Mouse (Mus musculus) forebrain, postnatal 0 days (tissue): ENCODE measurements around the gene Smpdl3b. TPM values are rescaled to one million over a fixed set of nuclear protein-coding genes. Genes with fewer than 3 reads are reported as not detected.
"Not testable (repeated sequence)": the region's sequence is repeated elsewhere in the genome, so short reads cannot be mapped to it uniquely, and the experiment has no call there.

Experiments used
- ATAC-seq: fragments of 200-750 bp; cut with Nextera tagmentation; 2 replicates; pipeline ENCODE4 v1.8.0; 2017; ENCODE audit warnings: mild to moderate bottlenecking, moderate library complexity
- DNase-seq: peaks from one replicate; pipeline ENCODE4 v3.0.0-alpha.2; 2015
- H3K27ac ChIP-seq: fragments of 300-500 bp; sonication (generic); 2 replicates; pipeline ENCODE4 v1.5.1; 2014; ENCODE audit warnings: low read depth, mild to moderate bottlenecking, antibody characterized with exemption, low read length, moderate library complexity, mixed read lengths
- H3K27me3 ChIP-seq: fragments of 300-500 bp; sonication (generic); 2 replicates; pipeline ENCODE4 v1.6.1; 2014; ENCODE audit warnings: mild to moderate bottlenecking, low read length, mixed read lengths; ENCODE audit not compliant: insufficient read depth
- H3K36me3 ChIP-seq: fragments of 300-500 bp; sonication (generic); 2 replicates; pipeline ENCODE4 v1.6.1; 2014; ENCODE audit warnings: mild to moderate bottlenecking, moderate library complexity; ENCODE audit not compliant: insufficient read depth
- H3K4me1 ChIP-seq: fragments of 300-500 bp; sonication (generic); 2 replicates; pipeline ENCODE4 v1.6.1; 2014; ENCODE audit warnings: antibody characterized with exemption; ENCODE audit not compliant: insufficient read depth
- H3K4me2 ChIP-seq: fragments of 300-500 bp; sonication (generic); 2 replicates; pipeline ENCODE4 v1.6.1; 2014; ENCODE audit warnings: low read depth, mild to moderate bottlenecking, moderate library complexity
- H3K4me3 ChIP-seq: fragments of 300-500 bp; sonication (generic); 2 replicates; pipeline ENCODE4 v1.5.1; 2014; ENCODE audit warnings: low read depth, low read length, mixed read lengths
- H3K9ac ChIP-seq: fragments of 300-500 bp; sonication (generic); 2 replicates; pipeline ENCODE4 v1.6.1; 2014; ENCODE audit warnings: mild to moderate bottlenecking
- H3K9me3 ChIP-seq: fragments of 300-500 bp; sonication (generic); 2 replicates; pipeline ENCODE4 v1.6.1; 2016; ENCODE audit warnings: low read length
- CTCF ChIP-seq: sonication (generic); IDR thresholded peaks from 2 replicates; pipeline ENCODE4 v1.5.1; 2016; ENCODE audit warnings: antibody characterized with exemption, control low read depth, low read depth
- WGBS: fragments of 180-500 bp; shearing (Covaris S2); extraction: QIAGEN DNeasy Blood & Tissue Kit; methylation state at CpG from one replicate; pipeline ENCODE4 v1.1.7; 2014; 5-methylcytosine and 5-hydroxymethylcytosine counted together
- polyA plus RNA-seq: library from polyadenylated mRNA; unstranded; fragments of >200 nt; fragmentation: Nextera tagmentation; extraction: Ambion mirVana; gene quantifications from 2 replicates; pipeline ENCODE4 v1.2.1, GENCODE M21; 2015
- total RNA-seq: library from RNA; depleted of rRNA; stranded (reverse); fragments of >200 nt; gene quantifications from 2 replicates; pipeline ENCODE4 v1.2.3, GENCODE M21; 2014

The Smpdl3b gene
- total and polyA plus RNA-seq, 2 experiments from 2014 or later, result 0.57 to 1.1 TPM

GRCm38 (mm10) chr4:132746911-132747517 lies 10.0 kb downstream of the Smpdl3b start:
- Histone ChIP-seq H3K4me2 (no peak overlapping the region), H3K4me1 (0 out of 2 replicates have a peak, but pooled peaks cover 8% of the 10 kb centered on the region), H3K4me3 (no peak overlapping the region), H3K27ac (no peak overlapping the region), H3K36me3 (no peaks in the 10 kb centered on the region), H3K9me3 (no peaks in the 10 kb centered on the region), H3K9ac (no peak overlapping the region), H3K27me3 (no peaks in the 10 kb centered on the region)
- TF ChIP-seq CTCF, result no peak
- 90% methylated on average over 9 of the region's 9 CpGs for whole genome bisulfite sequencing
- DNase-seq, result no peak
- ATAC-seq, result no peak

- peak overlapping the region; percentile 69 for H3K27ac ChIP-seq
- no peaks in the 10 kb centered on the region for H3K9me3 ChIP-seq
- H3K27me3 ChIP-seq, result no peaks in the 10 kb centered on the region
These were observed 12.8 kb downstream of the Smpdl3b start for GRCm38 (mm10) chr4:132743992-132744911.

DNA sequence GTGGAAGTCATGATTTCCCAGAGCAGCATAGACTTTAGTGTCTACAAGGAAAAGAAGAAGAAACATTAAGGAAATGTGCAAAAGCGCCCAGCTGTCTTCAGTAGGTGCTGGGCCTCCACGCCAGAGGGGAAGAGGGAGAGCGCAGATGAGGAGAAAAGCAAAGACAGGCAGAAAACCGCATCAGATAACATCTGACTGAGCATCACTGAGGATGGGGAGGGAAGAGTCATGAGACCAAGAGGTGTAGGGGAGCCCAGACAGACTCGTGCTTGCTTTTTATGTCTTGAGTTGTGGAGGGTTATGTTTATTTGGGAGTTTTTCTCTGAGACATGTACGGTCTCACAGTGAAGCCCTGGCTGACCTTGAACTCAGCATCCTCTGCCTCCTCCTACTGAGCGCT lies 15.6 kb downstream of the Smpdl3b start:
- no peaks in the 10 kb centered on the region for H3K27me3 ChIP-seq
- no peaks in the 10 kb centered on the region for H3K36me3 ChIP-seq
- H3K9me3 ChIP-seq, result no peaks in the 10 kb centered on the region
- H3K4me3 ChIP-seq, result no peak overlapping the region
- no peak overlapping the region for H3K4me2 ChIP-seq
- TF ChIP-seq CTCF, result no peak
- H3K27ac ChIP-seq, result no peak overlapping the region
- 94% methylated on average over 7 of the region's 7 CpGs for WGBS
- DNase-seq (no peak), ATAC-seq (no peak)
- H3K4me1 ChIP-seq, result 0 out of 2 replicates have a peak, but pooled peaks cover 8% of the 10 kb centered on the region
- H3K9ac ChIP-seq, result no peak overlapping the region

More at GRCm38 (mm10) chr4:132743992-132744911, 12.8 kb downstream of the Smpdl3b start:
- Histone ChIP-seq H3K4me2 (no peak overlapping the region), H3K4me3 (no peak overlapping the region), H3K9ac (peak overlapping the region; percentile 22; the same call in 1 of the 2 replicates), H3K4me1 (0 out of 2 replicates have a peak, but pooled peaks cover 8% of the 10 kb centered on the region), H3K36me3 (no peaks in the 10 kb centered on the region)
- ATAC-seq (peak; percentile 87), DNase-seq (peak; percentile 61)
- 51% methylated on average over 11 of the region's 11 CpGs for WGBS
- TF ChIP-seq CTCF, result no peak

DNA sequence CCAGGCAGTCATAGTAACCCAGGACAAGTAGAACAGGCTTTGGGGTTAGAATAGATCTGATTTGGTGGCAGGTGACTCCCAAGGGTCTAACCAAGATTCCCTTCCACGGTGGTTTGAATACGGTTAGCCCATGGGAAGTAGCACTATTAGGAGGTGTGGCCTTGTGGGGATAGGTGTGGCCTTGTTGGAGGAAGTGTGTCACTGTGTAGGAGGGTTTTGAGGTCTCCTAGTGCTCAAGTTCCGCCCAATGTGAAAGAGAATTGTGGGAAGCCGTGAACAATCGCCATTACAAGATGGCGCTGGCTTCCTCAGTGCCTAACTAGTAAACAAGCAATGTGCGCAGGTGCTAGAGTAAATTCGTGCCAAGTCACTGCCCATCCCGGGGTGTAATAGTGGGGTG lies 19.9 kb downstream of the Smpdl3b start:
- H3K4me1 ChIP-seq, DNase-seq, H3K9ac ChIP-seq, H3K4me2 ChIP-seq, H3K27me3 ChIP-seq, H3K36me3 ChIP-seq, H3K27ac ChIP-seq, H3K4me3 ChIP-seq, ATAC-seq, H3K9me3 ChIP-seq: not testable (repeated sequence)
- 96% methylated on average over 9 of the region's 9 CpGs for WGBS

DNA sequence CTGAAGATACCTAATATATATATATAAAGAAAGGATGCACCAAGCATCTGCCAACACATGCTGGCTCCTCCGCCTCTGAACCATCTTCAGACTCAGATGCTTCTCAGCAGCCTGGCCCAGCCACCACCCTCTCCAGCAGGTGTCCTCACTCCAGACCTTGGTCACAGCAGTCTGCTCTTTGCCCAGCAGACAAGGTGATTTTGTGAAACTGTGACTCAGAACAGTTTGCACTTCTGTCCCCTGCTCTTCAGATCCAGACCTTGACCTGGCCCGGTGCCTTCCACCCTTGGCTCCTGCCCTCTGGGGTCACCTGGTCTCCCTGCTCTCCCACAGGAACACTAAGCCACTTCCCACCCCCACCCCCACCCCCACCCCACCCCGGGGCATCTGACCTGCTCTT lies 21.2 kb downstream of the Smpdl3b start:
- TF ChIP-seq CTCF, result no peak
- no peak overlapping the region for H3K9ac ChIP-seq
- no peak overlapping the region for H3K4me3 ChIP-seq
- no peaks in the 10 kb centered on the region for H3K4me1 ChIP-seq
- no peak for DNase-seq
- H3K4me2 ChIP-seq, result no peak overlapping the region
- no peaks in the 10 kb centered on the region for H3K27me3 ChIP-seq
- no peaks in the 10 kb centered on the region for H3K9me3 ChIP-seq
- H3K36me3 ChIP-seq, result no peaks in the 10 kb centered on the region
- no peak overlapping the region for H3K27ac ChIP-seq
- 67% methylated on average over 3 of the region's 3 CpGs for WGBS
- no peak for ATAC-seq

- ATAC-seq, result no peak
- H3K27ac ChIP-seq, result no peak overlapping the region
- H3K9ac ChIP-seq, result no peak overlapping the region
- no peaks in the 10 kb centered on the region for H3K27me3 ChIP-seq
- H3K9me3 ChIP-seq, result no peaks in the 10 kb centered on the region
- H3K4me3 ChIP-seq, result no peak overlapping the region
- H3K4me1 ChIP-seq, result no peaks in the 10 kb centered on the region
- no peak overlapping the region for H3K4me2 ChIP-seq
- H3K36me3 ChIP-seq, result no peaks in the 10 kb centered on the region
- 90% methylated on average over 2 of the region's 2 CpGs for whole genome bisulfite sequencing
- no peak for DNase-seq
- TF ChIP-seq CTCF, result no peak
These were observed 21.7 kb downstream of the Smpdl3b start for GRCm38 (mm10) chr4:132735389-132735788.

DNA sequence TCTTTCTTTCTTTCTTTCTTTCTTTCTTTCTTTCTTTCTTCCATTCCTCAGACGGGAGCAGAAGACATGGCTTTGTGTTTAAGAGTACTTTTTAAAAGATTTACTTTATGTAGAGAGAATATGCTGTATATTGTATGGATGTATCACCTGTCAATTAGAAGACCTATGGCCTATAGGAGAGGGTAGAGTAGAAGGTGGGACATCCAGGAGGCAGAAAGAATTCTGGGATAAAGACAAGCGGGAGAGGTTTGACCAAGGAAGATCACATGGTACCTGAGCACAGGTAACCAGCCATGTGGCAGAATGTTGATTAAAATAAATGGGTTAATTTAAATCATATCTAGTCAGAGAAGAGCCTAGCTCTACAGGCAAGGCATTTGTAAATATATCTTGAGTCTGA lies 22.3 kb downstream of the Smpdl3b start:
- WGBS, result 82% methylated on average over 2 of the region's 2 CpGs
- Histone ChIP-seq H3K36me3 (no peaks in the 10 kb centered on the region), H3K4me3 (no peak overlapping the region), H3K9me3 (no peaks in the 10 kb centered on the region), H3K4me1 (no peaks in the 10 kb centered on the region), H3K27me3 (no peaks in the 10 kb centered on the region), H3K9ac (no peak overlapping the region), H3K4me2 (no peak overlapping the region), H3K27ac (no peak overlapping the region)
- DNase-seq (no peak), ATAC-seq (no peak)
- TF ChIP-seq CTCF, result no peak
